Mouse (Mus musculus): Measurements from ENCODE around the gene Rars2.

Rars2 gene

DNA sequence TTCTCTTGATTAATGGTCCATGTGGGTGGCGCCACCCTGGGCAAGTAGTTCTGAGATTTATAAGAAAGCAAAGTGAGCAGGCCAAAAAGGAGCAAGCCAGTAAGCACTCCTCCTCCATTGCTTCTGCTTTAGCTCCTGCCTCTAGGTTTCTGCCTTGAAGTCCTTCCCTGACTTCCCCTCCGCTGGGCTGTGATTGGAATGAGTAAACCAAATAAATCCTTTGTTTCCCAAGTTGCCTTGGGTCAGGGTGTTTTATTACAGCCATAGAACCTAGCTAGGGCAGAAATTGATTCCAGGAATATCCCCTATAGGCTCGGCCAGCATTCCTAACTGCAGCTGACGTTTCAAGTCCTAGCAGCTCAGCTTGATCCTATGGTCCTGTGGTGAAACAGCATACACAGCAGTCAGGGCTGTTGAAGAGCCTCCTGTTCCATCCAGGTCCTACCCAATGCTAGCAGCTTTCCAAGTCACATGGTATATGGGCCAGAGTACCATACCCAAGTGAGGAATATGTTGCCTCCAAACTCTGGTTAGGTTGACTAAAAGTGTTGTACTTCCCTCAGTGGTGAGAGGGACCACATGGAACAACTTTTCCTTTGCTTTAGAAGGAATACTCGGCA, 25.1 kb downstream of the Rars2 start:
- no peak for DNase-seq (ENCODE audit: extremely low read depth, low read depth, low spot score)

DNA sequence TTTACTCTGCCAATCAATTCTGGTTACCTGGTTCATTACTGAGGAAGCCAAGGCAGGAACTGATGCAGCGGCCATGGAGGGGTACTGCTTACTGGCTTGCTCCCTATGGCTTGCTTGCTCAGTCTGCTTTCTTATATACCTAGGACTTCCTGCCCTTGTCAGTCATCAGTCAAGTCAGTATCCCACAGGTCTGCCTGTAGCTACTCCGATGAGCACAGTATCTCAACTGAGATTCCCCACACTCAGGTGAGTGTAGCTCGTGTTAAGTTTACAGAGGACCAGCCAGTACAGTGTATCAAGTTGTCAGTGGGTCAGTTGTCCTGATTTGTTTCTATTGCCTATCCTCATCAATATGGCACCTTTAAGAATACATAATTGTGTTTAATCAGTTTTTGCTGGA, 26.0 kb downstream of the Rars2 start:
- no peak for DNase-seq (ENCODE audit: extremely low read depth, low read depth, low spot score)

DNA sequence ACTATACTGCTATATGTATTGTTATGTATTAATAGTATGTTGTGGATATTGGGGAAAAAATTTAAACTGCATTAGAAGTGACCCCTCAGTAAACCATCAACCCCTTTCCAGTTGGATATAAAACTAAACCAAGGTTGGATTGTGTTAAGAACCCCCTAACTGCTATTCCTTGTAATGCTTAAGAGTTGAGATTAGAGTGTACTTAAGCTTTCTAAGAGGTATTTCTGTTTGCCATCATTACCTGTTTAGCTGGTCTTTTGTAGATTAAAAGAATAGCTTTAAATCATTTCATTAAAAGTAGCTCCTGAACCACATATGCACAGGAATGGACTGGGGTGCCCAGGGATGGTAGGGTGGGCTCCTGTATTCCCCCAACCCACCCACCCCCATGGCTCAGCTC, 30.0 kb downstream of the Rars2 start:
- no peak for DNase-seq (ENCODE audit: extremely low read depth, low read depth, low spot score)

DNA sequence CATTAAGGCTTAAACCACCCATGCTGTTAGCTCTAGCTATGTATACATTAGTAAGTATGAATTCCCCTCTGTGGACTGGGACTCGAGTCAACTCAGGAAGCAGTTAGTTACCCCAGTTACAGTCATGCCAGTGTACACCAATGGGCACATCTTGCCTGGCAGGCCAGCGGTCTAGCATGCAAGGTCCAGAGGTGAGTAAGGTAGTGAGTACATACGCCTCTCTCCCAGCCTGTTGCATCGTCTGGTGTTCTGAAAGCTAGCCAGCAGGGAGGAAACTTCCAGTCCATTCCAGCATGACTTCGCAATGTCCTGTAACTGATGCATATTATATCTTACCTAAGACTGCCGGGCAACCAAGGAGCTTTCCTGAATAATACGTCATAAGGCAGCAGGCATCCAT, 38.4 kb downstream of the Rars2 start:
- no peak for DNase-seq (ENCODE audit: extremely low read depth, low read depth, low spot score)

GRCm38 (mm10) chr4:34656101-34656500, 41.3 kb downstream of the Rars2 start:
- no peak for DNase-seq (ENCODE audit: extremely low read depth, low read depth, low spot score)

GRCm38 (mm10) chr4:34659012-34659411, 44.3 kb downstream of the Rars2 start:
- DNase-seq (ENCODE audit: extremely low read depth, low read depth, low spot score) = no peak

DNA sequence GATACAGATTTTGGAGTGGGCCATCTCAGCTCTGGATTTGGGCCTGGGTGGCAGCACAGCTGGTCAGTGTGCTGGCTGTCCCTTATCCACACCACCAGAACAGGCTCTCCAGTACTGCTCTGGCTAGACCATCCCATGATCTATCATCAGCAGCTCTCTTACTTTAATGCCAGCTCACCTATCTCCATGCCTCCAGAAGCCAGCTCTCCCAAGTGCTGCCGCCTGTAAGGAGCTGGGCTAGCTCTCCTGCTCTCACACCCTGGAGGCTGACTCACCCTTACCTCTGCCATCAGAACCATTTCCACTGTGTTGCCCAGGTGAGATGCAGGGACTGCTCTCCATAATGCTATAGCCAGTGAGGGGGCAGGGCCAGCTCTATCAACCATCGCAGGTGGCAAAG, 46.8 kb downstream of the Rars2 start:
- no peak for DNase-seq (ENCODE audit: extremely low read depth, low read depth, low spot score)

DNA sequence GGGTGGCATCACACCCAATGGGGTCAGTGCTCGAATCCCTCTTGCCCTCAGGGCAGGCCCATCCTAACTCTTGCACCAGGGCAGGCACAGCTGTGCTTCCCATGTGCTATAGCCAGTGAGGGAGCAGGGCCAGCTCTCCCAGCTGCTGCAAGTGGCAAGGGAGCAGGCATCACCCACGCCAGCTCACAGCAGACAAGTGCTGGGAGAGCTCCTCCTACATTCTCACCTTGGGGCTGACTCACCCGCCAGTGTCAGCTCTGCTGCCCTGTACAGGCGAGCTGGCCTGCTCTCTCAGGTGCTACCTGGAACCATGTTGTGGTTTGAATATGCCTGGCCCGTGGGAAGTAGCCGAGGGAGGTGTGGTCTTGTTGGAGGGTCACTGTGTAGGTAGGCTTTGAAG, 47.2 kb downstream of the Rars2 start:
- DNase-seq (ENCODE audit: extremely low read depth, low read depth, low spot score) = no peak

DNA sequence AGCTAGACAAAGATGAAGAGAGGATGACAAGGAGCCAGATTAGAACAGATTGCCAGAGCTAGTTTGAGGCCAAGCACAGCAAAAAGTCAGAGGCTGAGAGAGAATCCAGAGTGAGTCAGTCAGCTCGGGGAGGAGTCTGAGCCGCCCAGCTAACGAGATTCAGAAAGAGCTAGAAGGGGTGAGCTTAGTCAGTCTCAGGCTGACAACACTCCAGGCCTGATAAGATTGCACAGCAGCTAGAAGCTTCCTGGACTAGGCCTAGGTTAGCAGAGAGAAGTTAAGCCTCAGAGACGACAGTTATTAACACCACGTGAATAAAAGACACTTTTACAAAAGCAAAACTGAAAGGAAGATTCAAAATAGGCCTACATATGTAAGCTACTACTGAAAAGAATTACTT, 53.2 kb downstream of the Rars2 start:
- DNase-seq (ENCODE audit: extremely low read depth, low read depth, low spot score) = no peak

- DNase-seq (ENCODE audit: extremely low read depth, low read depth, low spot score) = no peak
Observed at GRCm38 (mm10) chr4:34673721-34674120, 59.0 kb downstream of the Rars2 start.

DNA sequence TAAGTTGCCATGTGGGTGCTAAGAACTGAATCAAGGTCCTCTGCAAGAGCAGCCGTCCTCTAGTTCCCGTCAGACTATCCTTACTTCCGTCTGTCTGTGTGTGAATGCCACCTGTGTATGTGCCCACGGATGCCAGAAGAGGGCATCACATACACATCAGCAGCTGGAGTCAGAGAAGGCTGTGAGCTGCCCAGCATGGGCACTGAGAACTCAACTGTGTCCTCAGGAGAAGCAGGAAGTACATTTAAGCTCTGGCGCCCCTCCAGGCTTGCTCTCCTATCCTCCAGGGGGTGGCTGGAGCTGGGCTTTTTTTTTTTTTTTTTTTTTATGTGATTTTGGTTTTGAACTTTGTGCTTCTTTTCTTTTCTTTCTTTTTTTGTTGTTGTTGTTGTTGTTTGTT, 65.8 kb downstream of the Rars2 start:
- no peak for DNase-seq (ENCODE audit: extremely low read depth, low read depth, low spot score)

DNA sequence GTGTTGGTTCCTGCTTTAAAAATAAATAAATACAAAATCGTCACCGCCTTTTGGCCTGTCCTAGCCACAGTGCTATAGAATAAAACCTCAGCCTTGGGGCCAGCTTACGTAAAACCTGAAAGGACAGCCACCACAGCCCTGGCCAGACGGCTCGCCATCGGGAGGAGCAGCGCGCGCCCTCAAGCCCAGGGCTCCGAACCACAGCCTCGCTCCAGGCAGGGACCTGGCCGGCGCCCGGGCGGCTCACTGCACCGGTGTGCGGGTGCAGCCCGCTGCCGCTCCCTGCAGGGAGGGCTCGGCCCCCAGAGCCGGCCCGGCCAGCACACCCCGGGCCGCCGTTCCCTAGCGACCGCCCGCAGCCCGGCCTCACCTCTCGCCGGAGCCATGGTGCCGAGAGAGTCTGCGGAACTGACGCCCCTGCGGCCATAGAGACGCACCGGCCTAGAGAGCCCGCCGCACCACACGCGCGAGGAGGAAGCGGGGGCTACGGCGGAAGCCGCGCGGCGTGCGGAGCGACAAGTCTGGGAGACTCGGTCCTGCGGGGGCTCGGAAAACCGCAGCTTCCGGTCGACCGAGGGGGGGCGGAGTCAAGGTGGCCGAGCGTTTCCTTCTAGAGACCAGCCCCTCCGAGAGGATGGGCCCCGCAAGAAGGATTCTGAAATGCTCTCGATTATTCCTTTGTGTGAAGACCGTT, 72.3 kb downstream of the Rars2 start, which contains the start of gene Slc35a1:
TSS of gene Slc35a1 (minus strand) at position 565 of the 694 bp plus-strand sequence.
- peak; percentile 5 for DNase-seq (ENCODE audit: extremely low read depth, low read depth, low spot score)

GRCm38 (mm10) chr4:34688021-34688420, 73.3 kb downstream of the Rars2 start:
- no peak for DNase-seq (ENCODE audit: extremely low read depth, low read depth, low spot score)

DNA sequence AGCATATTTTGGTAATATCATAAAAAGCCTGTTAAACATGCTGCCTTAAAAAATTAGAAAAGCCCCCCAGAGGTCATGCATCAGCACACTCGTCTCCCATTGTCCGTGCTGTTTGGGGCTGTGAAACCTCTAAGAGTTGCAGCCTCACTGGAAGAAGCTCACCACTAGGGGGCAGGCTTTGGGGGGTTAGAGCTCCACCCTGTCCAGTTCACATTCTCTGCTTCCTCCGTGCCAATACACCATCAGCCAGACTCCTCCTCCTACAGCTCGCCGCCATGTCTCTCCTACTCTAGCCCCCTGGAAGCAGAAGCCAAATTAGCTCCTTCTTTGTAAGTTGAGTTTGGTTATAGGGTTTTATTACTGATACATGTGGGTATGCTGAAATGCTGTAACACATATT, 86.8 kb downstream of the Rars2 start:
- no peak for DNase-seq (ENCODE audit: extremely low read depth, low read depth, low spot score)

GRCm38 (mm10) chr4:34702231-34702630, 87.5 kb downstream of the Rars2 start:
- DNase-seq (ENCODE audit: extremely low read depth, low read depth, low spot score) = no peak

- DNase-seq (ENCODE audit: extremely low read depth, low read depth, low spot score) = no peak
Observed at GRCm38 (mm10) chr4:34703029-34703428, 88.3 kb downstream of the Rars2 start.

DNA sequence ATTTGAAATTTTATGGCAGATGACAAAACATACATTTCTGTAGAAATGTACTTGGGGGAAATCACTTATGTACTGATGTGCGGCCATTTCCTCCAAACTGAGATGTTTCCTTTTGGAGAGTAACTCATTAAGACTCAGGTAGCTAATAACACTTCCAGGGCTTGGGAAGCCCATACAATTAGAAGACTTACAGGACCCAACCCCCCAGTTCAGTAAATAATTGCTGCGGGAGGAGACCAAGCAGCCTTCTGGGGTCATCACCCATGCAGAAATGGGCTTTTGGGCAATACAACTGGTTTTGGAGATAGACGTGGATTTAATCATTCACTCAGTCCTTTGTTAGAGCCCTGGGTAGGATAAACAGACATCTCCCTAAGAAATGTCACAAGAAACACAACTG, 92.5 kb downstream of the Rars2 start:
- DNase-seq (ENCODE audit: extremely low read depth, low read depth, low spot score) = no peak

- no peak for DNase-seq (ENCODE audit: extremely low read depth, low read depth, low spot score)
Observed at GRCm38 (mm10) chr4:34708127-34708526, 93.4 kb downstream of the Rars2 start.
